Mouse (Mus musculus) mouse trophoblast stem cell (cell line): ENCODE data around the gene Gjc1.

Experiments
- in situ Hi-C, 2 experiments: fragments of 300-500 bp; cut with MseI, MboI; formaldehyde crosslinking; loops; 2 replicates in 1 of 2; 3 replicates in 1 of 2; pipeline ENCODE4 v1.15.1; 2025

Gene Gjc1

DNA sequence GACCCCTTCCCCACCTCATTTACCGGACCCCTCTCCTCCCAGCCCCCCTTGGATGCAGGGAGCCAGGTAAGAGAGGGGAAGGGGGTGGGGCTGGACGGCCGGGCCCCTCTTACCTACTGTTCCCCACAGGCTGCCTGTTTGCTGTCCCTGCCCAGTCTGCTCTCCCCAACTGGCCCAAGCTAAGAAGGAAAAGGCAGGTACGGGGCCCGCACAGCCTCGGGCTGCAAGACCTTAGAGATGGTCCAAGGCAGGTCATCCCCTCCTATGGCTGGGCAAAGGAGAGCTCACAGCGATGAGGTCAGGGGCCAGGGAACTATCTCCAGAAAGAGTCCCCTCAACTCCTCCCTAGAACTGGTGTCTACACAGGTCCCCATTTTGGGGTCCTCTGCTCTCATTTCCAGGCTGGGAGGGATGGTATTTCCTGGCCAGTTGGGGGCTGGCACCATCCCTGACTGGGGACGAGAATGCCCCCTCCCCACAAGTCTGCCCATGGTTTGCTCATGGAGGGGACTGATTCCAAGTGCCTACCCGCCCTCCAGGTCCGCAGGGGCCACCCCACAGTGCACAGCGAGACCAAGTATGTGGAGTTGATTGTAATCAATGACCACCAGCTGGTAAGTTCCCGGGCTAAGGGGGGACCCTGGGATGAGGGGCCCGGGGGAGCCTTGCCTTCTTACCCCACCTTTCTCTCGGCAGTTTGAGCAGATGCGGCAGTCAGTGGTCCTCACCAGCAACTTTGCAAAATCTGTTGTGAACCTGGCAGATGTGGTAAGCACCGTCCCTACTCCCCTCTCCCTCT lies 47.4 kb downstream of the Gjc1 start:
- in situ Hi-C loops = loop anchor here in 1 of 2 experiments (5.0 kb wide), 1 partner anchor 75 kb away; no protein-coding TSS in a partner anchor

DNA sequence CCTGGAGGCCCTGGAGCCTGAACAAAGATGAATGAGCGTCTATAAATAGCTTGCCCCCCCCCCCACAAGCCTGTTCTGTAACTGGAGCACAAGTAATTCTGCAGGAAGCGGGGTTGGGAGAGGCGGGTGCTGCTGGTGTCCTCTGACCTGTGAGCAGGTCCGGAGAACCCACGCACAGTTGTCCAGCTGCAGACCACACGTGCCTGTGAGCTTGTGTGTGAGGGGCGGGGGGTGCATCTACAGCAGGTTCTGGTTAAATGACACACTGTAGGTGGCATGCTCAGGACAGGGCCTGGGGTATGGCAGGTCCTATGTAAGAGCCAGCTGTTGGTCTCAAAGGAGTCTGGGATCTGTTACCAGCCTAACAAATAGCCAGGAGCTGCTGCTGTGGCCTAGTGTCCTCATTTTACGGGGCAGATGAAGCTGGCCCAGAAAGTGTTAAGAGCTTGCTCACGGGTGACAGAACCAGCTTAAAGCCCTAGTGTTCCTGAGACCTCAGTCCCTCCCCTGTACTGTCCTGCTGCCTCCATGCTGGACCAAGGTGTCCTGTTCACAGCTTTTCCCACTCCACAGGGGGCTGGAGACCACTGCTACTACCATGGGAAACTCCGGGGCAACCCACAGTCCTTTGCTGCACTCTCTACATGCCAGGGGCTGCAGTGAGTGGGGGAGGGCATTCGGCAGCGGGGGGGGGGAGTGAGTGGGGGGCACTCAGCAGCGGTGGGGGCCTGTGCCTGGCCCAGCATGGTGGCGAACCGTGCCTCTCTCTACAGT lies 48.7 kb downstream of the Gjc1 start:
- in situ Hi-C loops = loop anchor here in 1 of 2 experiments (5.0 kb wide), 1 partner anchor 76 kb away; no protein-coding TSS in a partner anchor

DNA sequence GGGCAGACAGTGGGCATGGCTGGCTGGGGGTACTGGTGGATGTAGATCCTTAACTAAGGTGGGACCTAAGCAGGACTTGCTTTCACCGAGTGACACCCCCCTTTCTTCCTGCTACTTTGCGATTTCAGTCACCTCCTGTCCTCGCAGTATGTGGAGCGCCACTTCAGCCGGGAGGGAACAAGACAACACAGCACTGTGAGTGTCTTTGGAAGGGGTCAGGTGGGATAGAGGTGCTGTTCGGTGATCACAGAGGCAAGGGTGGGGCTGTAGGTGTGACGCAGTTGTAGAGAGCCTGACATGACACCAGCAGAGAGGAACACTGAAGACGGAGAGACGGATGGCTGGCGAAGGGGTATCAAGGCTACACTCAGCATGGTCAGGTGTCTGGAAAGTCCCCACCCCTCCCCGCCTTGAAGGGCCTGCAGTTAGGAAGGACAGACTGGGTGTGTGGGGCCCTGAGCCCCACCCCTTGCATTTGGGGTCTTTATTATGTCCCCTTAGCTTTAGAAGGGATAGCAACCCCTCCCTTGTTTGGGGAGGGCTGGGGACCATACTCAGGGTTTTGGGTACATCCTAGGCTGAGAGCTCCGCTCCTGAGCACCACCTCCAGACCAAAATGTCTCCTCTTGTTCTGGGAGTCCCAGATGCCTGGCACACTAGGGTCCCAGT lies 49.4 kb downstream of the Gjc1 start:
- in situ Hi-C loops = loop anchor here in 1 of 2 experiments (5.0 kb wide), 1 partner anchor 77 kb away; no protein-coding TSS in a partner anchor

DNA sequence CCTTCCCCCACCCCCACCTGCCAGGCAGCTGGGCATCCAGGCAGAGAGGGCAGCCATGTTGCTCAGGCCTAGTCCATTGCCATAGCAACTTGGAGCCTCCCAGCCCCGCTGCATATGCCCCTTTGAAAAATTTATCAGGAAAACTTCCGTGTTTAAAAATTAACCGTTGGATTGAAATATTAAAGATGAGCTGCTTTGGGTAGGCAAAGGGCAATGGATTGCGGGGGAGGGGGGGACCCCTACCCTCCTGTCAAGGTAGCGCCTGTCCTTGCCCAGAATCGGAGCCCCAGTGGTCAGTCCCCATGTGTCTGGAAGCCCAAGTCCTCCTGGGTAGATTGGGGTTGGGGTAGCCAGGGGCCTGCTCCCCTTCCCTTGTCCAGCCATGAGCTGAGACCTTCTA lies 50.4 kb downstream of the Gjc1 start:
- in situ Hi-C loops = no loop called here

DNA sequence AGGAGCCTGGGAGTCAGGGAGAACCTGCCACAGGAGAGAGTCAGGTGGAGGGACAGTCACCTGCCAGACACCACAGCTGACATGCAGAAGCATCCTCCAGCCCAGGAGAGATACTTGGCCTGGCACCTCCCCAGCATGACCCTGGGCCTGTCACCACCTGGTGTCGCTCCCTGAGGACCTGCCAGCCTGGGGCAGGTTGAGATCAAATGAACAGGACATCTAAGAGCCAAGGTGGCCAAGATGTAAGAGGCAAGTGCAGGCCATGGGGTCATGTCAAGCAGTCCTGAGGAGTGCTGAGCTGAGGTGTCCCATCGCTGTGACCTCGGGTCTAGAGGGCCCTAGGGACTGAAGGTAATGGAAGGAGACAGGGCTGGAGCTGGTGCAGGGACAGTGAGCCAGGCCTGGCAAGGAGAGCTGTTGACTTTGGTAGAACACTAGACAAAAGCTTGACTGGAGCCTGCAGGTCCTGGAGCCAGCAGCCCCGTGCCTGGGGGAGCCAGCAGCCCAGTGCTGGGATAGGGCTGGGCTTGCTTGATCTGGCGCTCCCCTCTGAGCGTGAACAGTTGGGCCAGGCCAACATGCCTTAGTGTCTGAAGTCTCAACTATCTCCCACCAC lies 52.3 kb downstream of the Gjc1 start:
- in situ Hi-C loops = no loop called here

GRCm38 (mm10) chr11:102765416-102765815 lies 54.1 kb downstream of the Gjc1 start:
- in situ Hi-C loops = no loop called here

DNA sequence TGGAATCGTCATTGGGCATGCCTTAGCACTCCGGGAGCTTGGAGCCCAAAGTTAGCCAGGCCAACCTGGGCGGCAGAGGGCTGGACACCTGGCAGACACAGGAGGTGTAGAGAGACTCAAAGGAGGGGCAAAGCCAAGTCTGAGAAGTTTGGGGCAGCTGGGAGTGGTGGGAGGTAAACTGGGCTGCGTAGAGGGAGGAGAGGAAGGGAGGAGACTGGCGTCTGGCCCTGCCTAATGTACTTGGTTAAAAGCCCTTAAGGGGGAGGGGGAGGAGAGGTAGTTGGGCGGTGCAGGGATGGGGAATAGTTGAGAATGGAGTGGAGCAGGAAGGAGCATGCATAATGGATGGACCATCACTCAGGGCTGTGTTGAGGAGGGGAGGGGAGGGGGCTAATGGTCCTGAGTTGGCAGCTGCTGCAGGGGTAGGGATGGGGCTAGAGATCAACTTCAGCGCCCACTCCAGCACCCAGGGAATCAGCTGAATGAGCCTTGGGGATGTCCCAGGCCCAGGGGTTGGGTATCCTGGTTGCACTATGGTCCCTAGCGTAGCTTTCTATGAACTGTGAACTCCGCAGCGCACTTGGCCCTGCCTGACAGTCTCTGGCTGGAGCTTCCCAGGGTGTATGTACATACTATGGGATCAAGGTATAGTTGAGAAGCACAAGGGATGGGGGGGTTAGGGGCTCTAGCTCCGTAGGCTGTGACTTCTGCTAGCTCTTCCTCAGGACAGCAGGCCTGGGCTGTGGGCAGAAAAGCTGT lies 56.3 kb downstream of the Gjc1 start:
- in situ Hi-C loops = no loop called here

GRCm38 (mm10) chr11:102762248-102762647 lies 57.3 kb downstream of the Gjc1 start:
- in situ Hi-C loops = no loop called here

- in situ Hi-C loops = no loop called here
Measured at GRCm38 (mm10) chr11:102761309-102762210, 57.9 kb downstream of the Gjc1 start, which contains the start of gene Adam11. Gene Adam11 (plus strand): TSS chr11:102761439.

DNA sequence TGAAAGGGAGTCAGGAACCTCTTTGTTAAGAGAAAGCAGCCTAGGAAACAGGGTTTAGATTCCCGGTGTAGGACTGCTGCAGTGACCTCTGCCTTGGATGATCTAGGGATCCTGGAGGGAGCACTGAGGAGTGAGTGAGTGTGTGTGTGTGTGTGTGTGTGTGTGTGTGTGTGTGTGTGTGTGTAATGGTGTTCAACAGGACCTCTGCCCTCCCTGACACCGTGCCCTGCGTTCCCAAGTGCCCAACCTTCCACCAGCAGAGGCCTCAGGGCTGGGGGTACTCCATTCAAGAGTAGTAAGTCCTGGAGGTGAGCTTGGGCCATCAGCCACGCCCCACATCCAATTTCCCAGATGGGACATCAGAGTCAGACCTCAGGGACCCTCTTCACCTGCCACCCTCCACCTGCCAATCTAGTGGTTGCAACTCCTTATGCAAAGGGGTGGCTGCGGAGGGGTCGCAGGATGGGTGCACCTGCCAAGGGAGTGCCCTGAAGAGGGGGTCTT lies 58.6 kb downstream of the Gjc1 start:
- in situ Hi-C loops = no loop called here

GRCm38 (mm10) chr11:102758977-102759376 lies 60.5 kb downstream of the Gjc1 start:
- in situ Hi-C loops = no loop called here

DNA sequence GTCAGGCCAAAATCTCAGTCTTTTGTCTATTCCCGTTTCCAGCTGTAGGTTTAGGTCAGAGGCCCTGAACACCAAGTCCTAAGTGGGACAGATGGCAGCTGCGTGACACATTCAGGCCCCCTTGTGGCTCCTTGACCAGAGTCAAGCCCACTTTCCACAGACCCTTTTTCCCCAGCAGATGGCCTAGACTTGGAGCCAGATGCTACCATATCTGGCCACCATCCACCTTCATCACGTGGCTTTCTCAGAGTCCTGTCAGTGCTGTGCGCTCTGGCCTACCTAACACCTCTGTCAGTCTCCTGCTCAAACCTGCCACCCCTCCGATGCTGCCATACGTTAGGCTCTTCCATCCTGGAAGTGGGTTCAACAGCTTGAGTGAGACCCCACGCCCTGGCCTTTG lies 64.1 kb downstream of the Gjc1 start:
- in situ Hi-C loops = no loop called here

- in situ Hi-C loops = no loop called here
Measured at GRCm38 (mm10) chr11:102754416-102754815, 65.1 kb downstream of the Gjc1 start.

- in situ Hi-C loops = no loop called here
Measured at GRCm38 (mm10) chr11:102753591-102754324, 65.7 kb downstream of the Gjc1 start.

GRCm38 (mm10) chr11:102752896-102753590 lies 66.5 kb downstream of the Gjc1 start:
- in situ Hi-C loops = no loop called here

DNA sequence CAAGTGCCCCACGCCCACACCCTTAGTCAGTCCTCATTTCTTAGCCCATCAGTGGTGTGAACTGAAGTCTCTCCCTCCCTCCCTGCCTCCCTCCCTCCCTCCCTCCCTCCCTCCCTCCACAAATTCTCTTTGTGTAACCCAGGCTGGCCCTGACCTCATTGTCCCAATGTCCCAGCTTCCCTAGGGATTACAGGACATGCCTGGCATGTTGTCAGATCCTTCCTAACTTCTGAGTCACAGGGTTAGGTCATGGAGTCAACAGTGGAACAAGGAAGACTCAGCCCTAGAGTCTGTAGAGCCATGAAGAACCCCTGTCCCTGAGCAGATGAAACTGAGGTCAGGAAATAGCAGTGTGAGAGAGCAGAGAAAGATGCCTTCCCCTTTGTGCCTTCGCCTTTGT lies 69.8 kb downstream of the Gjc1 start:
- in situ Hi-C loops = no loop called here
